Mouse (Mus musculus) embryonic fibroblast, embryonic 13.5 days (primary cell): Measurements from ENCODE around the gene Zfp1.

Experiments used
- CTCF ChIP-seq: IDR thresholded peaks from 2 replicates; pipeline ENCODE4 v1.5.1; 2011; ENCODE audit warnings: mild to moderate bottlenecking, control low read depth, low read length, moderate library complexity, borderline replicate concordance; ENCODE audit not compliant: insufficient read depth
- POLR2A ChIP-seq: IDR thresholded peaks from 2 replicates; pipeline ENCODE4 v1.6.1; 2011; ENCODE audit warnings: low read depth, mild to moderate bottlenecking, control low read depth, low read length, moderate library complexity

- TF ChIP-seq CTCF (peak; percentile 60; the same call in 1 of the 2 replicates), POLR2A (no peak)
Measured at GRCm38 (mm10) chr8:111662473-111662872, 19.3 kb downstream of the Zfp1 start.
